Mouse (Mus musculus): ENCODE data around the gene Rspo3.
A peak's percentile ranks its signal among the peaks of the same experiment; 100 is the strongest.

Rspo3 gene

GRCm38 (mm10) chr10:29535546-29536260 is at the start of gene Rspo3:
Rspo3 (minus strand) TSS chr10:29535867.
- peak; percentile 23 for DNase-seq

- DNase-seq, result no peak
These were observed 46.3 kb upstream of the Rspo3 start for GRCm38 (mm10) chr10:29581940-29582339.

- no peak for DNase-seq
These were observed 45.8 kb upstream of the Rspo3 start for GRCm38 (mm10) chr10:29581476-29581875.

- DNase-seq, result no peak
These were observed 20.3 kb upstream of the Rspo3 start for GRCm38 (mm10) chr10:29555983-29556382.

- no peak for DNase-seq
These were observed 18.7 kb upstream of the Rspo3 start for GRCm38 (mm10) chr10:29554365-29554764.

GRCm38 (mm10) chr10:29542982-29543381 is 7.3 kb upstream of the Rspo3 start:
- DNase-seq, result peak; percentile 33

GRCm38 (mm10) chr10:29539516-29539915 is 3.8 kb upstream of the Rspo3 start:
- DNase-seq, result no peak

- DNase-seq, result no peak
These were observed 3.1 kb upstream of the Rspo3 start for GRCm38 (mm10) chr10:29538791-29539190.

- DNase-seq, result no peak
These were observed 838 bp downstream of the Rspo3 start for GRCm38 (mm10) chr10:29534830-29535227.

GRCm38 (mm10) chr10:29533846-29534829 is 1.5 kb downstream of the Rspo3 start:
- DNase-seq, result peak; percentile 15

- DNase-seq, result peak; percentile 49
These were observed 2.6 kb downstream of the Rspo3 start for GRCm38 (mm10) chr10:29532821-29533715.

- no peak for DNase-seq
These were observed 22.1 kb downstream of the Rspo3 start for GRCm38 (mm10) chr10:29513563-29513962.

GRCm38 (mm10) chr10:29508167-29508566 is 27.5 kb downstream of the Rspo3 start:
- DNase-seq, result no peak

GRCm38 (mm10) chr10:29497205-29497822 is 38.4 kb downstream of the Rspo3 start:
- DNase-seq, result no peak

- no peak for DNase-seq
These were observed 41.7 kb downstream of the Rspo3 start for GRCm38 (mm10) chr10:29493996-29494395.

- DNase-seq, result no peak
These were observed 54.7 kb downstream of the Rspo3 start for GRCm38 (mm10) chr10:29480945-29481344.

- no peak for DNase-seq
These were observed 56.3 kb downstream of the Rspo3 start for GRCm38 (mm10) chr10:29479401-29479800.

- no peak for DNase-seq
These were observed 65.2 kb downstream of the Rspo3 start for GRCm38 (mm10) chr10:29470454-29470853.

- DNase-seq, result no peak
These were observed 75.6 kb downstream of the Rspo3 start for GRCm38 (mm10) chr10:29460100-29460499.

- peak; percentile 7 for DNase-seq
These were observed 76.0 kb downstream of the Rspo3 start for GRCm38 (mm10) chr10:29459632-29460031.

GRCm38 (mm10) chr10:29445076-29445475 is 90.6 kb downstream of the Rspo3 start:
- DNase-seq, result no peak

- no peak for DNase-seq
These were observed 94.4 kb downstream of the Rspo3 start for GRCm38 (mm10) chr10:29441297-29441696.
